Mouse (Mus musculus) kidney, postnatal 10 days (tissue): ENCODE data around the gene Prrc2b.

ENCODE experiments used
- DNase-seq: peaks from one replicate; pipeline ENCODE4 v3.0.0; 2021; ENCODE audit warnings: mixed read lengths

Prrc2b gene

GRCm38 (mm10) chr2:32137667-32138266 is 13.1 kb upstream of the Prrc2b start:
- DNase-seq = peak; percentile 97

GRCm38 (mm10) chr2:32139377-32139776 is 11.5 kb upstream of the Prrc2b start:
- DNase-seq = no peak

DNA sequence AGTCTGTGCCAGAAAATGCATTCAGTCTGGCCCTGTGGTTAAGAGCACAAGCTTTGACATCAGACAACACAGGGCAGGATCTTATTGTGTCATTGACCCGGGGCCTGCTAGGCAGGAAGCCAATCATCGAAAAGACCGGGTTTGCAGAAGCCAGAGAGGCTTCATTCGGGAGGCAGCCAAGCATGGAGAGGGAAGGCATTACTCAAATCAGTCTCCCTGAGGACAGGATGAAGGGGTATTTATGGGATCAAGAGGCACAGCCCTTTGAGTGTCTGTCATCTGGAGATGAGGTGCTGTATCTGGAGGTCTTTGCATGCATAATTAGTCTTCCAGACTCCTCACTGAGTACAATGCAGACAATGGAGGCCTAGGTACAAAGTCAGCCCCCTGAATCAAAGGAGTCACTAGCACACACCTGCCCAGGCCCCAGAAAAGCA is 10.4 kb upstream of the Prrc2b start:
- peak; percentile 71 for DNase-seq

DNA sequence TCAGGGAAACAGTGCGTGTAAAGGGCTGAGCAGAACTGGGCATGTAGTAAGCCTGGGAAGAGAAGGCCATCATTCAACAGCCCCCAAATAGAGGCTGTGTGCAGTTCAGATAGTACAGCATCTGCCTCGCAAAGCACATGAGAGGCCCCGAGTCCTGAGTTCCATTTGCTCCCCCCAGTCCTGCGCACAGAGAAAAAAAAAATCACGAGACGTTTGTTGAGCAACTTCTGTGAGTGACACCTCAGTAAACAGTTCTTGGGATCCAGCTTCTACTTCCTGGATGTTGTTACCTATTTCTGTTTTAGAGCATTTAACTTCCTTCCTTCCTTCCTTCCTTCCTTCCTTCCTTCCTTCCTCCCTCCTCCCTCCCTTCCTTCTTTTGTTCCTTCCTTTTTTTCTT is 9.3 kb upstream of the Prrc2b start:
- no peak for DNase-seq

- no peak for DNase-seq
Observed at GRCm38 (mm10) chr2:32142368-32142767, 8.5 kb upstream of the Prrc2b start.

- DNase-seq = no peak
Observed at GRCm38 (mm10) chr2:32144633-32145032, 6.2 kb upstream of the Prrc2b start.

DNA sequence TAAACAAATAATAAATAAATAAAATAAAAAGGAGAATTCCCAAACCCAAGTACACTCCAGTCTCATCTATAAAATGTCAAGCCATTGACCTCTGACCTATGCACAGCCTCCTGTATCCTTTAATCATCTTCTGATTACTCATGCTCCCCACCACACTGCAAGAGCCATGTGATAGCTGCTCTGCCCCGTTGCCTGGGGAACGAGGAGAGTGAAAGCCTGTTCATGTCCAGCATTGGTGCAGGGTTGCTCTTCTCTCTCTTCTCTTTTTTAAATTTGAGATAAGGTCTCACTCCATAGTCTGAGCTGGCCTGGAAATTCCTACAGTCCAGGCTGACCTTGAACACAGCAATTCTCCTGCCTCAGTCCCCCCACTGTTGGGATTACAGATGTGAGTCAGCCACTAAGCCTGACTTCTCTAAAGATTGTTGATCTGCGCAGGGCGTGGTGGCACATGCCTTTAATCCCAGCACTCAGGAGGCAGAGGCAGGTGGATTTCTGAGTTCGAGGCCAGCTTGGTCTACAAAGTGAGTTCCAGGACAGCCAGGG is 4.2 kb upstream of the Prrc2b start:
- no peak for DNase-seq

DNA sequence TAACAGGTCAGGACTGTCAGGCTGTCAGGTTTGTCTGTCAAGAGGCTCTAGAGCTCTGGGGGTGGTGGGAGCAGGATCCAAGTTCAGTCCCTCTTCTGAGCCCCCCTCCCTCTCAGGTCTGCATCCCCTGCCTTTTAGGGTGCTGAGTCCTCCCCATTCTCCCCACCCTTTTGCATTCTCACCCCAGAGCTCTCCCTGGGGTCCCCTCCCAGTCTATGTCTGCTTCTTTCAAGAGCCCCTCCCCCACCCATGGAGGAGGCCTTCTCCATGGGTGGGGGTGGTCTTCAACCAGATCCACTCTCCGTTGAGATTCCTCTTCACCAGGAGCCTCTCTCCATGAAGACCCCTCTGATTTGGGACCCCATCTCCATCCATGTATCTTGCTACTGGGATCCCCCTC is 747 bp upstream of the Prrc2b start:
- no peak for DNase-seq

DNA sequence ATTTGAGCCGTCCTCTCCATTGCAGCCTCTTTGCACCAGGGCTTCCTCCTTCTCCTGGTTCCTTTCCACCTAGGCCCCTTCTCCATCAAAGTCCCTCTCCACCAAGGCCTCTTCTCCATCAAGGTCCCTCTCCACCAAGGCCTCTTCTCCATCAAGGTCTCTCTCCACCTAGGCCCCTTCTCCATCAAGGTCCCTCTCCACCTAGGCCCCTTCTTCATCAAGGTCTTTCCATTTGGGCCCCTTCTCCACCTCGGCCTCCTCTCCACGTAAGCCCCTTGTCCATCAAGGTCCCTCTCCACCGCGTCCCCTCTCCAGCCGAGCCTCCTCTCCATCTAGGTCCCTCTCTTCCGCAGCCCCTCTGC is 339 bp upstream of the Prrc2b start:
- DNase-seq = no peak

GRCm38 (mm10) chr2:32151660-32152366 is 931 bp downstream of the Prrc2b start:
- peak; percentile 64 for DNase-seq

DNA sequence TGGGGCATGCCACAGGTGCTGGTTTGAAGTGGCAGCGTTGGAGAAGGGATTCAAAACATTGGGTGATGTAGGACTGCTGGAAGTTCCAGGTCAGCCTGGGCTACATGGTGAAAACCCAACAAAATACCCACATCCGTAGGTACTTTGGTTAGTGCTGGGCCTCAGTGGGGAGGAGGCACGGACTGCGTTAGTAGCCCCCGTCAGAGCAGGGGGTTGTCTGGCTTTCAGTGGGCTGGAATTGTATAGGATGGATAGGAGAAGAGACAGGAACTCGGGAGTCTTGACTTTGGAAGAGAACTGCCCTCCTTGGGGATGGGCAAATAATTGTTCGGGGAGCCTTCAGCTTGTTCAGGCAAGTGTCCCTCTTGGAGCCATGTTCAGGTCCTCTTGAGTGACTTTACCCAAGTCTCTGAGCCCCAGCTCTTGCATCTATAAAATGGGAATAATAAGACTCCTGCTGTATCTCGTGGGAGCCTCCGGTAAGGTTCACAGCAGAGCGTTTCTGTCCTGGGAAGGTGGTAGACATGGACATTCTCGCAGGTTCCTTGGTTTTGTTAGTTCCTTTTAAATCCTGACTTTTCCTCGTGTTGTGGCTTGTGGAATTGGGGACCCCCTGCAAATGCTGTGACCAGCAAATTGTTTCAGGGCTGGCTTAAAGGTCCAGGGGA is 1.6 kb downstream of the Prrc2b start:
- no peak for DNase-seq

DNA sequence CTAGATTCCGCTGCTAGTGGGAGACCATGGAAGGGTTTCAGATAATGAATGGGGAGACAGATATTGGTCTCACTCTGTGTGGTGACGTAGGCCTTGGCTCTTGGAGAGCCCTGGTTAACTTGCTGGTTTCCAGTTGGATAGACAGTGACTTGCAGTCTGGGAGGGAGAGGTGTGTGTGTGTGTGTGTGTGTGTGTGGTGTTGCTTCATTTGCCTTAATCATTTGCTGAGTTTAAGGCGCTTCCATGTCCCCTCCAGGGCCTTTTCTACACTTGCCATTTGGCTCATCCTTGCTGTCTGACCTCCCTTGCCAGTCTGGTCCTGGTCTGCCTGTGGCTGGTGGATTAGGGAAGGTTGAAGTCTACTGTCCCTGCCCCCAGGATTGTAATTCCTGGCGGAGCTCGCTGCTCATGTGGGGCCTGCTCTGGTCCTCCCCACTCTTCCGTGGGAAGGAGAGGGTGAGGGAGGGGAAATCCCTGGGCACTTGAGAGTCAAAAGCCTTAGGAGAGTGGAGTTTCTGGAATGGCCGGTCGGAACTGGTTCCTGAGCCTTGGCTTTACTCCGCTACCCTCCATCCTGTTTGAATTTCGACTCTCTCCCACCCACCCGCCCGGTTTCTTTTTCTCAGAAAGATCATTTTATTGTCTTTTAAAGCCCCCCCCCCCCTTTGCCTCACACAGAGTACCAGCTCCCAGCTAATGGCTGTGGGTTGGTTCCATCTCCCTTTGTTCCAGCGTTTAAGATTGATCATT is 2.3 kb downstream of the Prrc2b start:
- DNase-seq = peak; percentile 71

DNA sequence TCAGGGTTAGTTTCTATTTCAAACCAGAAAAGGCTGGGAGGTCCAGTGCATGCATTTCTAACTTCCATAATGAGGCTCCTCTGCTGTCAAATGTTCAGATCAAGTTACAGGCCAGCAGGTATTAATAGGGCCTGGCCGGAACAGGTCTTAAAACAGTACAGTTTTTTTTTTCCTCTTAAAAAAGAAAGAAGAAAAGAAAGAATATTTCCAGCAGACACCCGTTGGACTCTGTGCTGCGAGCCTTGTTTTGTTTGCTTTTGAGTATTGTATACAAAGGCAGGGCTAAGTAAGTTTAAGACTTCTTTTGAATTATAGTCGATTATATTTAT is 2.9 kb downstream of the Prrc2b start:
- no peak for DNase-seq

GRCm38 (mm10) chr2:32154334-32154997 is 3.6 kb downstream of the Prrc2b start:
- no peak for DNase-seq

DNA sequence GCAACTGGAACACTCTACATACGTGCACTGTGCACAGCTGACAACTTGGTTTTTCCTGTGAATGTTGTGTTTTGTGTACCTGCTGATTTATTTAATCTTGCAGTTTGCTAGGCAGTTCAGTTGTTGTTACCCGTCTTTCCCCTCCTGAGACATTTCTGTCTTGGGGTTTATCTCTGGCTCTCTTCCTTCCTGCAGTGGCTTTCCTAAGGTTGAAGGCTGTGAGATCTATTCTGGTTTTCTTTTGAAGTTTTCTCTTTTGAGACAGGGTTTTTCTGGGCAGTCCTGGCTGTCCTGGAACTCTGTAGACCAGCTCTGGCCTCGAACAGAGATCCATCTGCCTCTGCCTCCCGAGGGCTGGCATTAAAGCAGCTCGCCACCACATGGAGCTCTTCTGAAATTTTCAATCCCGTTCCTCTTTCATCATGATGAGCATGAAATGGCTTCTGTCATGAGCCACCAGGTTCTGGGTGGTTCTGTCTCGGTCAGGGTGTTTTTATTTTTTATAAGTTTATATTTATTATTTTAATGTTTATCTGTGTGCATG is 4.2 kb downstream of the Prrc2b start:
- no peak for DNase-seq

DNA sequence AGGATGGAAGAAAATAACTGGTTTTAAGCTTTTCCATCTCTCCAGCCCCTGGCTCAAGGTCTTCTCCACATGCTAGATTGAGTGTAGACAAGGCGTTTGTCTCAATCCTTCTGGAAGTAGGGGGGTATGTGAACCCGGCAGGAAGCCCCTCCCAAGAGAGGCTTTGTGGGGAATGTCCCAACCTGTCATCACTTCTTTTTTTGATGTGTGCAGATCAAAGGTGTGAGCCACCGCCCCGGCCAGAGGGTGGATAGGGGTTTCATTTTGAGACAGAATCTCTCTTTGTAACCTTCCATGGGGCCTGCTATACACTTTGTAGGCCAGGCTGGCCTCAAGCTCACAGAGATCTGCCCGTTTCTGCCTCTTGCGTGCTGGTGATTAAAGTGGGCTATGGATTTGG is 4.7 kb downstream of the Prrc2b start:
- DNase-seq = no peak

DNA sequence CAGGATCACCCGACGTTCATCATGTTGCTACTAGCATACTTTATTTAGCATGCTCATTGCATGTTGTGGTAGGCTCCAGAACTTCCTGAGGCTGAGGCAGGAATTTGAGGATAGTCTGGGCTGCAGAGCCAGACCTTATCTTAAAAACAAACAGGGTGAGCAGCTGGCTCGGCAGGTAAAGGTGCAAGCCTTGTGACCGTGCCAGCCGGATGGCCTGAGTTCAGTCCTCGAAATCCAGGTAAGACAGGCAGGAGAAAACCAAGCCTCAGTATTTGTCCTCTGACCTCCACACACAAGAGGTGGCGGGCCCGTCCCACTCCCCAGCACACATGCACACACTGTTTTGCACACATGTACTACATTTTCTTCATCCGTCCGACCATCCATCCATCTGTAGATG is 5.8 kb downstream of the Prrc2b start:
- DNase-seq = no peak

DNA sequence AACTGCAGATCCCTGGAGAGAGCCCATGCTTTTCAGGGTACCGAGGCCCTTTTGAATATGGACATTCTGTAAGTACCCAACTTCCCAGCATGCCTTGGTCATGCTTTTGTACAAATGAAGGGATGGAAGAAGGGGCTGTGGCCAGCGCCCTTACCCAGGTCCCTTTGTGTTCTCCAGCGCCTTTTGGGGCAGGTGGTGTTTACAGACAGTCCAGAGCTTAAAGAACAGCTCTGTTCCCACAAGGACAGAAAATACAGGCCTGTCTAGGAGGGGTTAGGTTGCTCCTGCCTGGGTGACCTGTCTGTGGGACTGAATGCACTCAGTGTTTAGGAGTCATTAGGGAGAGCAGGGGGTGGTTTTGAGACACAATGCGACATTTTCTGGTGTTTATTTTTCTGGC is 6.4 kb downstream of the Prrc2b start:
- no peak for DNase-seq

DNA sequence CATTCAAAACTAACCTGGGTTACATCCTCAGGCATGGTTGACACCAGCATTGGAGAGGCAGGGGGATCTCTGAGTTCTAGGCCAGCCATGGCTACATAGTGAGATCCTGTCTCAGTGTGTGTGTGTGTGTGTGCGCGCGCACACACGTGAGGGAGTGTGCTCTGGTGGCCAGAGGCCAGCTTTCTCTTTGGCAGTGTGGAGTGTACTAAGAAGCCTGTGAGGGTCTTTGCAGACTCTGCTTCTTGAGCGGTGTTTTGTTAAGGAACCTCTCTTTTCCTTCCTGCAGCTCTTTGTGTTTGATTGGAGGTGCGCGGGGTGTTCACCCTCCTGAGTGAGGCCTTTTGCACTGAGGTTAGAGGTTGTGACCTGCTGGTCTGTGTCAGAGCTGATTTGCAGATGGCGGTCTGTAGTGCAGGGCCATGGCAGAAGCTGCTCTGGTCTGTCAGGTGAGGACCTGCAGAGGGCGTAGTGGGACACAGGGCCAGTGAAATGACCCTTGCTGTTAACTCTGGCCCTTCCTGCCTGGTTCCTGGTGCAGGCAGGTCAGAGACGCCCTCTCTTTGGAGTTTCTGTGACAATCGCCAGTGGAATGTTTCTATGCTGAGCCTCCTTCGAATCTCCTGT is 7.8 kb downstream of the Prrc2b start:
- no peak for DNase-seq

GRCm38 (mm10) chr2:32160525-32160924 is 9.6 kb downstream of the Prrc2b start:
- DNase-seq = no peak

GRCm38 (mm10) chr2:32160967-32161366 is 10.1 kb downstream of the Prrc2b start:
- peak; percentile 52 for DNase-seq

GRCm38 (mm10) chr2:32162102-32162501 is 11.2 kb downstream of the Prrc2b start:
- no peak for DNase-seq
